Mouse (Mus musculus) activated CD4-positive, CD25-positive, alpha-beta regulatory T cell (primary cell): Measurements from ENCODE around the gene Olfr1145. TPM values are rescaled to one million over a fixed set of nuclear protein-coding genes. Genes with fewer than 3 reads are reported as not detected.

Source experiments
- polyA plus RNA-seq, 2 experiments: library from polyadenylated mRNA; unstranded; fragments of 100-300 nt; shearing (Covaris generic); gene quantifications; one replicate each; pipeline ENCODE4 v1.2.1; 2017

Gene Olfr1145
- polyA plus RNA-seq, result not detected

GRCm38 (mm10) chr2:87809522-87809921 is at the start of gene Olfr1145:
Gene Olfr1145, plus strand, starts transcription at chr2:87809822.

GRCm38 (mm10) chr2:87779183-87779582 is 30.4 kb upstream of the Olfr1145 start, which contains the start of gene Olfr152:
Gene Olfr152, plus strand, starts transcription at chr2:87779483.

GRCm38 (mm10) chr2:87800292-87800691 is 9.3 kb upstream of the Olfr1145 start, which contains the start of gene Olfr1143:
Gene Olfr1143, plus strand, starts transcription at chr2:87800592.

GRCm38 (mm10) chr2:87830233-87830632 is 20.6 kb downstream of the Olfr1145 start, which contains the start of gene Olfr1148:
Gene Olfr1148, plus strand, starts transcription at chr2:87830533.

GRCm38 (mm10) chr2:87843693-87844092 is 34.1 kb downstream of the Olfr1145 start, which contains the start of gene Olfr1150-ps1:
Gene Olfr1150-ps1, plus strand, starts transcription at chr2:87843993.

GRCm38 (mm10) chr2:87855562-87855961 is 45.9 kb downstream of the Olfr1145 start, which contains the start of gene Olfr1151:
Gene Olfr1151, plus strand, starts transcription at chr2:87855862.

Other genes starting within 250 kb of the Olfr1145 start
- not detected for gene Olfr1129, start 235.9 kb upstream of the Olfr1145 start, polyA plus RNA-seq
- not detected for gene Olfr1130, start 203.6 kb upstream of the Olfr1145 start, polyA plus RNA-seq
- under 1 TPM in 1 of 2 experiments, not detected in 1; 0.23 TPM for gene Olfr1131, start 182.7 kb upstream of the Olfr1145 start, polyA plus RNA-seq
- under 1 TPM in 1 of 2 experiments, not detected in 1; 0.25 TPM for gene Olfr1132, start 172.3 kb upstream of the Olfr1145 start, polyA plus RNA-seq
- under 1 TPM in 1 of 2 experiments, not detected in 1; 0.53 TPM for gene Olfr1133, start 162.4 kb upstream of the Olfr1145 start, polyA plus RNA-seq
- gene Olfr1134, start 151.4 kb upstream of the Olfr1145 start, polyA plus RNA-seq, result not detected
- gene Olfr1135, start 136.2 kb upstream of the Olfr1145 start, polyA plus RNA-seq, result not detected
- not detected for gene Olfr1136, start 115.9 kb upstream of the Olfr1145 start, polyA plus RNA-seq
- not detected for gene Olfr1137, start 96.6 kb upstream of the Olfr1145 start, polyA plus RNA-seq
- gene Olfr1138, start 69.8 kb upstream of the Olfr1145 start, polyA plus RNA-seq, result under 1 TPM in 1 of 2 experiments, not detected in 1; 0.11 TPM
- under 1 TPM in 1 of 2 experiments, not detected in 1; 0.31 TPM for gene Olfr1140, start 66.1 kb upstream of the Olfr1145 start, polyA plus RNA-seq
- gene Olfr1141, start 55.8 kb upstream of the Olfr1145 start, polyA plus RNA-seq, result not detected
- not detected for gene Olfr152, start 30.3 kb upstream of the Olfr1145 start, polyA plus RNA-seq
- gene Olfr1143, start 9.2 kb upstream of the Olfr1145 start, polyA plus RNA-seq, result not detected
- under 1 TPM; 0.27 to 0.42 TPM for gene Olfr1148, start 20.7 kb downstream of the Olfr1145 start, polyA plus RNA-seq
- gene Olfr1150-ps1, start 34.2 kb downstream of the Olfr1145 start, polyA plus RNA-seq, result not detected
- gene Olfr1151, start 46.0 kb downstream of the Olfr1145 start, polyA plus RNA-seq, result under 1 TPM in 1 of 2 experiments, not detected in 1; 0.45 TPM
- under 1 TPM in 1 of 2 experiments, not detected in 1; 0.06 TPM for gene Olfr1152, start 56.7 kb downstream of the Olfr1145 start, polyA plus RNA-seq
- under 1 TPM in 1 of 2 experiments, not detected in 1; 0.22 TPM for gene Olfr1153, start 85.1 kb downstream of the Olfr1145 start, polyA plus RNA-seq
- under 1 TPM in 1 of 2 experiments, not detected in 1; 0.20 TPM for gene Olfr1154, start 95.3 kb downstream of the Olfr1145 start, polyA plus RNA-seq
- gene Olfr1155, start 135.3 kb downstream of the Olfr1145 start, polyA plus RNA-seq, result not detected
- gene Olfr1156, start 143.3 kb downstream of the Olfr1145 start, polyA plus RNA-seq, result under 1 TPM; 0.06 to 0.07 TPM
- under 1 TPM in 1 of 2 experiments, not detected in 1; 0.08 TPM for gene Olfr1157, start 158.5 kb downstream of the Olfr1145 start, polyA plus RNA-seq
- gene Olfr74, start 164.8 kb downstream of the Olfr1145 start, polyA plus RNA-seq, result not detected
- gene Olfr1158, start 180.3 kb downstream of the Olfr1145 start, polyA plus RNA-seq, result not detected
- gene Olfr1160, start 198.4 kb downstream of the Olfr1145 start, polyA plus RNA-seq, result not detected
- under 1 TPM in 1 of 2 experiments, not detected in 1; 0.41 TPM for gene Olfr1161, start 213.0 kb downstream of the Olfr1145 start, polyA plus RNA-seq
- under 1 TPM in 1 of 2 experiments, not detected in 1; 0.11 TPM for gene Olfr73, start 227.9 kb downstream of the Olfr1145 start, polyA plus RNA-seq
- not detected for gene Olfr1162, start 241.3 kb downstream of the Olfr1145 start, polyA plus RNA-seq